Comparison of ENCODE assay signal across 8 mouse cellular contexts in genomic region chr2:31141074-31141866, GRCm38 (mm10). TPM values are rescaled to one million over a fixed set of nuclear protein-coding genes. Genes with fewer than 3 reads are reported as not detected.
DNase-seq lines count a peak whose midpoint lies in the region; ATAC-seq and TF ChIP-seq lines count a peak whose summit lies in the region.

No protein-coding gene starts in this region.

- WGBS in embryonic facial prominence, embryonic 12.5 days = under 1% methylated on average over 78 of the region's 78 CpGs
- under 1% methylated on average over 57 of the region's 78 CpGs for WGBS in hindbrain, embryonic 11.5 days
- under 1% methylated on average over 72 of the region's 78 CpGs for WGBS in limb, embryonic 15.5 days
- WGBS in olfactory bulb, adult 2 months = under 1% methylated on average over 78 of the region's 78 CpGs

- H3K27me3 ChIP-seq in embryonic facial prominence, embryonic 12.5 days = 0 out of 2 replicates have a peak, but pooled peaks cover 2% of the 10 kb centered on the region
- H3K27me3 ChIP-seq in hindbrain, embryonic 11.5 days (ENCODE audit: control insufficient read depth, insufficient read depth, low read length) = peaks cover 4% of the 10 kb centered on the region; the same call in 1 of the 2 replicates
- H3K27me3 ChIP-seq in limb, embryonic 15.5 days = no peaks in the 10 kb centered on the region

- H3K9me3 ChIP-seq in embryonic facial prominence, embryonic 12.5 days = no peaks in the 10 kb centered on the region
- H3K9me3 ChIP-seq in hindbrain, embryonic 11.5 days (ENCODE audit: control insufficient read depth, low read length) = no peaks in the 10 kb centered on the region
- H3K9me3 ChIP-seq in limb, embryonic 15.5 days = no peaks in the 10 kb centered on the region

- no peak for TF ChIP-seq POLR2A in olfactory bulb, adult 2 months (IDR thresholded peaks at IDR 0.05; ENCODE audit: insufficient read depth, low read depth, low read length)

- DNase-seq in left cerebral cortex, postnatal 36 days (ENCODE audit: low spot score in 2 of 2) = peak; percentile 44 to 55
- DNase-seq in left cerebral cortex, adult 11 months (ENCODE audit: low spot score) = no peak
- peak; percentile 59 for DNase-seq in adipocyte (ENCODE audit: low spot score)
- no peak for DNase-seq in hindbrain, embryonic 11.5 days (ENCODE audit: low spot score)
- DNase-seq in ovary, adult 18-20 months (ENCODE audit: low spot score) = no peak

- peak; percentile 59 for ATAC-seq in embryonic facial prominence, embryonic 12.5 days (ENCODE audit: insufficient number of reproducible peaks, insufficient read depth, low FRiP score, low TSS enrichment)
- peak; percentile 73 for ATAC-seq in hindbrain, embryonic 11.5 days (ENCODE audit: low FRiP score)
- ATAC-seq in limb, embryonic 15.5 days (ENCODE audit: insufficient number of reproducible peaks, low FRiP score, low TSS enrichment, low read depth) = peak; percentile 68

- H3K4me3 ChIP-seq in embryonic facial prominence, embryonic 12.5 days = peak overlapping the region; percentile 81
- peak overlapping the region; percentile 90 for H3K4me3 ChIP-seq in hindbrain, embryonic 11.5 days (ENCODE audit: low read depth, low read length)
- peak overlapping the region; percentile 94 for H3K4me3 ChIP-seq in limb, embryonic 15.5 days
- H3K4me3 ChIP-seq in olfactory bulb, adult 2 months (ENCODE audit: insufficient read depth, low read depth, low read length) = peak overlapping the region; percentile 85

- peaks cover 17% of the 10 kb centered on the region for H3K4me1 ChIP-seq in embryonic facial prominence, embryonic 12.5 days
- 0 out of 2 replicates have a peak, but pooled peaks cover 2% of the 10 kb centered on the region for H3K4me1 ChIP-seq in hindbrain, embryonic 11.5 days (replicated peaks; ENCODE audit: control insufficient read depth, insufficient read depth, low read length)
- peaks cover 33% of the 10 kb centered on the region for H3K4me1 ChIP-seq in limb, embryonic 15.5 days
- H3K4me1 ChIP-seq in olfactory bulb, adult 2 months (ENCODE audit: control insufficient read depth, insufficient read depth, low read length) = peaks cover 13% of the 10 kb centered on the region

- peak overlapping the region; percentile 84 for H3K27ac ChIP-seq in embryonic facial prominence, embryonic 12.5 days
- peak overlapping the region; percentile 65; the same call in 1 of the 2 replicates for H3K27ac ChIP-seq in hindbrain, embryonic 11.5 days (ENCODE audit: low read depth, low read length)
- H3K27ac ChIP-seq in limb, embryonic 15.5 days = peak overlapping the region; percentile 91
- H3K27ac ChIP-seq in olfactory bulb, adult 2 months (ENCODE audit: insufficient read depth, low read depth, low read length) = 0 out of 2 replicates have a peak overlapping the region, but pooled peaks have one; percentile 47

- intact Hi-C loops in left cerebral cortex, postnatal 36 days (cut with DNase I) = loop anchor here (1.0 kb wide), 1 partner anchor 75 kb away; no protein-coding TSS in a partner anchor

- H3K36me3 ChIP-seq in embryonic facial prominence, embryonic 12.5 days = 0 out of 2 replicates have a peak, but pooled peaks cover 3% of the 10 kb centered on the region
- H3K36me3 ChIP-seq in hindbrain, embryonic 11.5 days (ENCODE audit: control insufficient read depth, insufficient read depth, low read length) = no peaks in the 10 kb centered on the region
- H3K36me3 ChIP-seq in limb, embryonic 15.5 days = peaks cover 4% of the 10 kb centered on the region

- H3K4me2 ChIP-seq in embryonic facial prominence, embryonic 12.5 days (replicated peaks) = peak overlapping the region; percentile 89
- H3K4me2 ChIP-seq in hindbrain, embryonic 11.5 days (replicated peaks; ENCODE audit: low read depth, low read length) = peak overlapping the region; percentile 85
- H3K4me2 ChIP-seq in limb, embryonic 15.5 days = peak overlapping the region; percentile 75

- peak overlapping the region; percentile 91 for H3K9ac ChIP-seq in embryonic facial prominence, embryonic 12.5 days
- peak overlapping the region; percentile 79 for H3K9ac ChIP-seq in hindbrain, embryonic 11.5 days (ENCODE audit: low read depth, low read length)
- peak overlapping the region; percentile 94 for H3K9ac ChIP-seq in limb, embryonic 15.5 days

- TF ChIP-seq CTCF in olfactory bulb, adult 2 months (IDR thresholded peaks at IDR 0.05; ENCODE audit: insufficient read depth, low read depth, low read length) = no peak

RNA-seq across cellular contexts. Expression of gene Fnbp1, which starts 0.5 kb away (rescaled TPM):
- total RNA-seq in left cerebral cortex, postnatal 36 days (2021) = 10 to 100 TPM; 86.5 to 94.8 TPM
- 24.0 and 26.3 TPM in 2 replicates for polyA plus RNA-seq in embryonic facial prominence, embryonic 12.5 days (2016; fragmentation: Nextera tagmentation; extraction: Ambion mirVana)
- polyA plus RNA-seq in hindbrain, embryonic 11.5 days (2014; fragmentation: Nextera tagmentation; extraction: Ambion mirVana) = 13.7 and 14.4 TPM in 2 replicates
- polyA plus RNA-seq in limb, embryonic 15.5 days (2015; fragmentation: Nextera tagmentation; extraction: Ambion mirVana) = 27.1 and 27.5 TPM in 2 replicates
- polyA plus RNA-seq in olfactory bulb, adult 2 months (2012; ENCODE audit: insufficient read depth, insufficient read length, low replicate concordance, missing spikeins) = 346 and 1,096 TPM in 2 replicates

RNA-seq across cellular contexts. Expression of gene Gpr107, which starts 10.8 kb away (rescaled TPM):
- total RNA-seq in left cerebral cortex, postnatal 36 days (2021) = 10 to 100 TPM; 43.4 to 54.4 TPM
- polyA plus RNA-seq in embryonic facial prominence, embryonic 12.5 days (2016; fragmentation: Nextera tagmentation; extraction: Ambion mirVana) = 37.5 and 41.1 TPM in 2 replicates
- 25.9 and 35.8 TPM in 2 replicates for polyA plus RNA-seq in hindbrain, embryonic 11.5 days (2014; fragmentation: Nextera tagmentation; extraction: Ambion mirVana)
- 41.9 and 42.3 TPM in 2 replicates for polyA plus RNA-seq in limb, embryonic 15.5 days (2015; fragmentation: Nextera tagmentation; extraction: Ambion mirVana)
- not detected in 2 replicates for polyA plus RNA-seq in olfactory bulb, adult 2 months (2012; ENCODE audit: insufficient read depth, insufficient read length, low replicate concordance, missing spikeins)

Comparison
In these comparisons a context has a peak if more than half of its experiments do, and no peak if none do; other contexts are left out.
1. DNase-seq: peak in left cerebral cortex, postnatal 36 days (2 of 2) and adipocyte (single experiment); none in left cerebral cortex, adult 11 months (single experiment), hindbrain, embryonic 11.5 days (single experiment) and ovary, adult 18-20 months (single experiment).
2. RNA of gene Fnbp1, which starts 0.5 kb away (polyA plus RNA-seq): 346 to 1,096 TPM in olfactory bulb, adult 2 months; 27.1 to 27.5 TPM in limb, embryonic 15.5 days, 24.0 to 26.3 TPM in embryonic facial prominence, embryonic 12.5 days and 13.7 to 14.4 TPM in hindbrain, embryonic 11.5 days; every median in the first group is over 10 times any median in the second.
3. Peak in every context shown above with its lines, with median percentiles within 50 percentile points of each other: ATAC-seq, H3K27ac ChIP-seq, H3K4me2 ChIP-seq, H3K4me3 ChIP-seq and H3K9ac ChIP-seq.